Mouse (Mus musculus) brain, embryonic 14.5 days (tissue): Measurements from ENCODE around the gene Rubcnl. TPM values are rescaled to one million over a fixed set of nuclear protein-coding genes. Genes with fewer than 3 reads are reported as not detected.

Experiments
- DNase-seq: peaks from one replicate; pipeline ENCODE4 v3.0.0-alpha.2; 2011; ENCODE audit warnings: low read depth
- CTCF ChIP-seq: fragments of 200-500 bp; IDR thresholded peaks from 2 replicates; pipeline ENCODE4 v1.5.1; 2012; ENCODE audit warnings: inconsistent platforms, mild to moderate bottlenecking, moderate library complexity, borderline replicate concordance; ENCODE audit not compliant: insufficient read depth, insufficient read length; ENCODE audit errors: extremely low read depth
- POLR2A ChIP-seq: fragments of 200-500 bp; IDR thresholded peaks from 2 replicates; pipeline ENCODE4 v1.6.1; 2012; ENCODE audit warnings: mild to moderate bottlenecking, inconsistent platforms, borderline replicate concordance; ENCODE audit not compliant: poor library complexity, insufficient read depth, insufficient read length, severe bottlenecking; ENCODE audit errors: extremely low read depth
- polyA plus RNA-seq: library from polyadenylated mRNA; depleted of rRNA; stranded (reverse); fragments of >200 nt; gene quantifications from 2 replicates; pipeline ENCODE4 v1.2.3, GENCODE M21; 2012

Rubcnl gene
- polyA plus RNA-seq, 1 experiment = 0.25 TPM

DNA sequence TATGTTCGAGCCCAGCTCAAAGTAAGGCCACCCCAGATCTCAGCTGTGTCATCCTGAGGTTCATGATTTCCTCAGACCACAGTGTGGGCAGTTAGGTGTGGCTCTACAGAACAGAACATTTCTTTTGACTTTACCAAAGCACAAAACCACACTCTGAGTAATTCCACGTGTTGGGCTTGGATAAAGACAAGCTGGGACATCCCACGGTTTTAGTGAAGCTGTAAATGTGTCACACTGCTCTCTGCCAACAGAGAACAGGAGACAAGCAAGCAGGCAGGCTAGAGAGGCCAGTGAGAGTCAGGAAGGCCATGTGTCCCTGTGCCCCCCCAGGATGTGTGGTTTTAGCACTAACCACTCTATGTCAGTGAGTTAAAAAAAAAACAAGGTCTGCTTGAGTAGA, 19.3 kb upstream of the Rubcnl start:
- no peak for TF ChIP-seq POLR2A
- no peak for TF ChIP-seq CTCF
- no peak for DNase-seq

DNA sequence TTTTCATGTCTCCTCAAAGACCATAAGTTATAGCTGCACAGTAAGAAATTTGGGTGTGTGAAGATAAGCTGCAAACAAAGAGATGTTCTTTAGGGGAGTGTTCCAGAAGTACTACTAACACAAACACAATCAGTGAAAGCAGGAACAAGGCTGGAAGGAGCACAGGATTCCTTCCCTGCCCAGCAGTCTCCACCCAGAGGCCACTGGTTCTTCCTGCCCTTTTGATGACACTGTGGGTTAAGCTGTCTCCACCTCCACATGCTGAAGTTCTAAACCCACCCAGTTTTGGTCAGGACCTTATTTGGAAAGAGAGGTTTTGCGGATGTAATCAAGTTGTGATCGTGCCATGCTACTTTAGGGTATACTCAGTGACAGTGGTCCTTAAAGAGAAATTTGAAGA, 18.8 kb upstream of the Rubcnl start:
- no peak for TF ChIP-seq CTCF
- no peak for TF ChIP-seq POLR2A

DNA sequence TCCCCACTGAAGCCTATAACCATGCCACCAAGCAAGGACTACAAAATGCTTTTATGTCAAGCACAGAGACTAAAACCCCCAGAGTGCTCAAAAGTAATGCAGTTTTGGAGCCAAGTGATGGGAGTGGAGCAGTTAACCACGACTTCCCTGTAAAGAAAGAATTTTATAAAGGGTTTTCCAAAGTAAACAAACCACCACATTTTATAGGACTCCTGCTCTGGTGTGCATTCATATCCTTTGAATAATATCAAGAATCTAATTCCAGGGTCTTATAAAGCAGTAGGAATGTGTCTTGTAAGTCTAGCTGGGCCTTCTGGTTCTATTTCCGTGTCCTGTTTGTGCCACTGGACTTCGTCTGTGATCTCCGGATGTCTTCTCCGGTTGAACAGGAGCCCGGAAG, 14.5 kb upstream of the Rubcnl start:
- TF ChIP-seq POLR2A (no peak), CTCF (no peak)
- no peak for DNase-seq

More for the DNA sequence above, 18.8 kb upstream of the Rubcnl start:
- no peak for DNase-seq

DNA sequence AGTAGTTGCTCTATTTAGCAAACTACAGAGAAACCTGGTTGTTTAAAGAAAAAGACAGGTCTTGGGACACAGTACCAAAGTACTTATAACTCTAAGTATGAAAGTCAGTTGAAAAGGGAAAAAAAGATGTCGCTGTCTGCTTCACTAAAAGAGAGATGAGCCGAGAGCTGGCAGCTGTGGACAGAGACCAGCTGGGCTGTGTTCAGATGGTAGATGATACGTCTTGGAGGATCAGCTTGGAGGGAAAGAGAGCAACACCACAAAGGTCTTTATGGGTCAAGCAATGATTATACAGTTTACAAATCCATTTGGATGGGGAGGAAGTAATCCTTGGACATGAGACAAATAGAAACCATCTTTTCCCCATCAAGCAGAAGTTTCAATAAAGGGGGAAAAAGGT, 12.5 kb upstream of the Rubcnl start:
- TF ChIP-seq CTCF (no peak), POLR2A (no peak)
- no peak for DNase-seq

DNA sequence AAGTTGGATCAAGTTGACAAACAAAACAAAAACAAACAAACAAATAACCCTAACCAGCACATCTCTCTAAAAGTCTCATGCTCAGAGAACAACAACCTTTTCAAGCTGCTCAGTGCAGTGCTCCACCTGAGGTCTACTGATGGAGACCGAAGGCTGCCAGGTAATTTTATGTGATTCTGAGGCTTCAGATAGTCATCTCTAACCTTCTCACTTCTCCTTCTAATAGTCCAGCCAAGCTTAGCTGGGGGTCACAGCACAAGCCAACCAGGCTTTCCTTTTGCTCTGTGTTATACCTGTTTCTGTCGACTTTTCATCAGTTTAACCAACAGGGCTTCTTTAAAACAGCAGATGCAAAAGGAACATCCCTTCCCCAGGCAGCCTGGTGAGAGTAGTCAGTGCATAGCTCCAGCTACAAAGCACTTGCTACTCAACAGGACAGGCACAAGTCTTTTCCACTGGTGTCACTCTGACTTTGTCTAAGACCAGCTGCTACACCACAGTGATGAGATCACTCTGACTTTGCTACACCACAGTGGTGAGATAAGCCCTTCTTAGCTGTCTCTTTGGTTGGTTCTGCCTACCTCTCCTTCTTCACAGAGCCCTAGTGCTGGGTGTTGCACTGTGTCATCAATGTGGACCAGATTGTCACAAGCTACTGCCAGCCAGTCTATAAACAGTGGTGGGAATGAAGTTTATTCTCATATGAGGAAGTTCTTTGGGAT, 10.2 kb upstream of the Rubcnl start:
- DNase-seq = no peak
- TF ChIP-seq CTCF = no peak
- no peak for TF ChIP-seq POLR2A

DNA sequence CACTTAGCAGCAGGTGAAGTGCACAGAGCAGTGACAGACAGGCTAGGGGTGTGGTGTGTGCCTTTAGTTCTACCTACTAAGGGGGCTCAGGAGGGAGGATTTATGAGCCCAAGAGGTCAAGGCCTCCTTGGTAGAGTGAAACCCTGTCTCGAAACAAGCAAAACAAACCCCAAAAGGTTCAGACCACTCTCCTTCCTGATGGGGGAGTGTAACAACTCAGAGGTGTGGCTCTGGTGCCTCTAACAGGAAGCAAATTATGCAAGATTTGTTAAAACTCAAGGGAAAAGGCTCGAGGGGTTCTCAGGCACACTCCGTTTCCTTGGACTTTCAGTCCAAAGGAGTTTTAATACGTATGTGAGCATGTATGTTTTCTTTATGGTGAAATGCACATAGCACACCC, 5.5 kb upstream of the Rubcnl start:
- no peak for DNase-seq
- TF ChIP-seq CTCF (no peak), POLR2A (no peak)

DNA sequence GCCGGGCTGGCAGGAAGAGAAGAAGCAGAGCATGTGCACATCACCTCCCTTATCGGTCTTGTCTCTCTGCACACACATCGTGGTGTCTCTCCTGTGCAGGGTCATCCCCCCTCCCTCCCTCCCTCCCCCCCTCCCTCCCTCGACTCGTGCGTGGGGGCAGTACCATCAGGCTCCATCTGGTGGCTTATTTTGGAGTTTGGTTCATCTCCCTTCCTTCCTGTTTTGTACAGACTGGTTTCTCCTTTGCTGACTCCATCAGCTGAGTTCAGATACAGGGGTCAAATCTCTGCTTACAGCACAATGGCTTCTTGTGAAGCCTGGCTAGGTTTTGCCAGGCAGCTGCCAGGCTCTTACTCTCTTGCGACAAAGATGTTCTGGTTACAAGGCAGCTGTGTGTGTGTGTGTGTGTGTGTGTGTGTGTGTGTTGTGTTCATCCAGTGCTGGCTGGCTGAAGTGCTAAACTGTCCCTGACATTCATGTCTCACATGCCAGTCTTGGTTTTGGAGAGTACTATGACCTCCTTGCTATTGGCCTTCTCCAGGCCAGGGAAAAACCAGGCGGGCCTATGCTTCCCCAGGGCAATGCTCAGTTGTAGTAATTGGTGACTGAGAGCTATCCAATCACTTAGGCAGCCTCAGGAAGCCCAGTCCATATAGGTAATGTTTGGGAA, 4.7 kb upstream of the Rubcnl start:
- TF ChIP-seq CTCF (no peak), POLR2A (no peak)
- peak; percentile 44 for DNase-seq

DNA sequence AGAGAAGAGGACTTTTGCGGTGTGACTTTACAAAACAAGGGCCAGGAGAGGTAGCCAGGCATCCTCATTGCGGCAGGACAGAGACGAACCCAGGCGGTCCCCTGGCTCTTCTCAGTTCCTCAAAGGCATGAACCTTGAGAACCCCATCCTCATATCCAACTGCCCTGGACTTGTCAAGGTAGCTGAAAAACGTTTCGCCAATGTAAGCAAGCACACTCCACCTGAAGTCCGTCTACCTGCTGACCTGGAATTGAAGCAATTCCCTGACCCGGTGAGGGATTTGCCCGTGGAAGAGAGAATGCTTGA, 841 bp downstream of the Rubcnl start:
- no peak for DNase-seq
- TF ChIP-seq POLR2A (no peak), CTCF (no peak)

DNA sequence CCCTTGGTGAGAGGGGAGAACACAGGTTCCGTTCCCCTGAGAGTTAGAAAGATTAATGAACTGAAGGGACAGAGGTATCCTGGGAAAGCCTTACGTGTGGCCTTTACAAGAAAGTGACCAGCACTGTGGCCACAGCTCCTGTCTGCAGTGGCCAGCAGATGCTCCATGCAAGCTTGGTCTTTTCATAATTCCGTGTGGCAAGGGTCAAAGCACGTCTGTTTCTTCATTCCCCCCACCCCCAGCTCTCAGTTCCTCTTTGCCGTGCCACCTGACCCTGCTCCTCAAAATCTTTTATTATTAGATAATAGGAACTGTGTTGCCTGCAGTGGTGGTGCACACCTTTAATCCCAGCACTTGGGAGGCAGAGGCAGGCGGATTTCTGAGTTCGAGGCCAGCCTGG, 1.4 kb downstream of the Rubcnl start:
- DNase-seq = no peak
- TF ChIP-seq POLR2A = no peak
- no peak for TF ChIP-seq CTCF

DNA sequence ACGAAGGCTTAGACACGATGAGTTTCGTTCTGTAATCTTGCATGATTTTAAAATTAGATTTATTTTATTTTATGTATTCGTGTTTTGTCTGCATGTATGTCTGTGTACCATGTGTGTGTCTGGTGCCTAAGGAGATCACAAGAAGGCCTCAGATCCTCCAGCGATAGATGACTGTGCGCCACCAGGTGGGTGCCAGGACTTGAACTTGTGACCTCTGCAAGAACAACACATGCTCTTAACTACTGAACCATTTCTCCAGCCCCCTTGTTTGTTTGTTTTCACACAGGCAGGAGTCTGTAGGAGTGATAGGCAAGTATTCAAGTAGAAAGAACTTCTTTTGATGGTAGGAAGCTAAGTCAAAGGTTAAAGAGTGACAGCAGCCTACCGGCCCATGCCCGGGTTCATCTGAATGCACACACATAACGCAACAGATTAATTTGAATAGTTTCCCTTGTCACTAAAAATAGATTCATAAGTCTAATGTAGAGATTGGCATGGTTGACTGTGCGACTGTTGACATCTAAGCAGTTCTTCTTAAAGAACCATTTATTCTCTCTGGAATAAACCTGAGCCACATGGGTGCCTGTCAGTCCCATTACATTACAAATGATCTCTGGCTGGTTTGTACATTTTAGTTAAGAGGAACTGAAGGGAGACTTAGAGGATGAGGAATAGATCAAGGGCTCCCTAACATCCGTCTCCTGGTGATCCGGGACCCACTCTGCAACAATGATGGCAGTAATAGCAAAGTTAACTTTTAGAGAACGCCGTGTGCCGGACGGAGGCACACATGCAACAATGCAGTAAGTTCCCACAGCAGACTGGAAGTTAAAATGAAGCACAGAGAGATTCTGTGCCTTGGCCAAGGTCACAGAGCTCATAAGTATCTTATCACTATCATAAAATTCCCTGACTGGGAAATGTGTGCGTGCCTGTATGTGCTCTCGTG, 2.3 kb downstream of the Rubcnl start:
- DNase-seq = no peak
- TF ChIP-seq CTCF (no peak), POLR2A (no peak)

DNA sequence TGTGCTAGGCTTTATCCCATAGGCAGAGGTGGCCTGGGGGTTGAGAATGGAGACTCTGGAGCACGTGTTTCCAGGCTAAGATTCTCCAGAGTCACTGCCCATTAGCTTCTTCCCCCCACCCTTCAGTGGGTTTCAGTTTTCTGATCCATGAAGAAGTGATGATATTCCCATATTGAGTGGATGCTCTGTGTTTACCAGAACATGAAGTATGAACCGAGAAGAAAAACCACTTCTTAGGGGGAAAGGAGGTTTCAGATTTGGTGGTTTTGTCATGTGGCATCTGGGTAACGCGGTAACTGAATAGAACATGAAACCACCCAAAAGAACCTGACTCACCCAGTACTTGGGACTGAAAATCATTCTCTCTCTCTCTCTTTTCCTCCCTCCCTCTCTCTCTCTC, 3.0 kb downstream of the Rubcnl start:
- TF ChIP-seq CTCF (no peak), POLR2A (no peak)
- no peak for DNase-seq
